Mouse (Mus musculus): ENCODE results near the gene Stat1.

- no peak for TF ChIP-seq ZNF384 (IDR thresholded peaks at IDR 0.05; ENCODE audit: low read depth, low read length)
- TF ChIP-seq MAFK (IDR thresholded peaks at IDR 0.05; ENCODE audit: insufficient read depth, low read depth, low read length), result no peak
Measured at GRCm38 (mm10) chr1:52179939-52180568, 60.8 kb downstream of the Stat1 start.

All from ES-E14 (cell line).